Mouse (Mus musculus): Measurements from ENCODE around the gene Daam1.
A peak's percentile ranks its signal among the peaks of the same experiment; 100 is the strongest.

Gene Daam1

DNA sequence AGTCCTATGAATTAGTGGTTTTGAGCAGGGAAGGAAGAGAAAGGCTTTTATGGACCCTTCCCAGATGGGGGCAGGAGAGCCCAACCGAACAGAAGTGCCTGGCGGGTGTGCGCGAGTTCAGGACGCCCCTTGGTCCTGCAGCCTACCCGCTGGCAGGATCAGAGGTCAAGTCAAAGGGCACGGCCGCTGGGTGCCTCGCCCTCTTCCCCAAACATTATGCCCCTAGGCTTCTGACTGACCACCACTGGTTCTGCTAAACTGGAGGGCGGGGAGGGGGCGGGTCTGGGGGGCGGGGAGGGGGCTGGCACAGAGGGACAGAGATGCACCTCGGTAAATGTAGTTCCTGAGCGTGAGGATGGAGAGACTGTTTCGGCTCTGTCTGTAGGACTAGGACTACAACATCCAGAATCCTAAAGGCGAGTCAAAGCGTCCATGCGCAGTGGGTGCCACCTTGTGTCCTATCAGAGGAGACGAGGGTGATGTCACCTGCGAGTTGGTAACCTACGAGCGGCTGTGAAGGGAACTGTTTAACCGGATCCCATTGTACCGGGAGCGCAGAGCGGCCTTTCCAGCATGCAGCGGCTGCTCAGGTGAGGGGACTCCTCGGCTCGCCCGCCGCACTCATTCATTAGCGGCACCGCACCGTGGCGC, at the start of gene Daam1:
TSS of gene Daam1 (plus strand) at position 472 of the 651 bp plus-strand sequence.
- DNase-seq (ENCODE audit: low spot score in 2 of 2): peak; percentile 88

DNA sequence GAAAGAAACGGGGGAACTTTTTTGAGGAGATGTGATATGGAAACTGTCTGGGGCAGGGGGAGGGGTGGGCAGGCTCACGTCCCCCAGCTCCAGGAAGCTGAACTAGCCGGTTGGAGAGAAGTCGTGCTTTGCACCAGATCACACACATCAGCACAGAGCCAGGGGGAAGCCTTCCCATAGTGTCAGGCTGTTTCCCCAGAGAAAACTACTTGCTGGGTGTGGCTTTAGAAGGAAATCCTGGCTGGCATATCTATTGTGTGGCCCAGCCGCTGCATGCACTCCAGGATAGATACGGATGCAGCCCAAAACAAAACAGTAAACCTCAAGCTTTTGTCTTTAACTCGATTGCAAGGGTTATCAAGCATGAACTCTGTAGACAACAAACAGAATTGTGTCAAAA, 49.7 kb upstream of the Daam1 start:
- no peak for DNase-seq (ENCODE audit: low spot score in 2 of 2)

- no peak for DNase-seq (ENCODE audit: low spot score in 2 of 2)
Observed at GRCm38 (mm10) chr12:71783970-71784369, 46.9 kb upstream of the Daam1 start.

DNA sequence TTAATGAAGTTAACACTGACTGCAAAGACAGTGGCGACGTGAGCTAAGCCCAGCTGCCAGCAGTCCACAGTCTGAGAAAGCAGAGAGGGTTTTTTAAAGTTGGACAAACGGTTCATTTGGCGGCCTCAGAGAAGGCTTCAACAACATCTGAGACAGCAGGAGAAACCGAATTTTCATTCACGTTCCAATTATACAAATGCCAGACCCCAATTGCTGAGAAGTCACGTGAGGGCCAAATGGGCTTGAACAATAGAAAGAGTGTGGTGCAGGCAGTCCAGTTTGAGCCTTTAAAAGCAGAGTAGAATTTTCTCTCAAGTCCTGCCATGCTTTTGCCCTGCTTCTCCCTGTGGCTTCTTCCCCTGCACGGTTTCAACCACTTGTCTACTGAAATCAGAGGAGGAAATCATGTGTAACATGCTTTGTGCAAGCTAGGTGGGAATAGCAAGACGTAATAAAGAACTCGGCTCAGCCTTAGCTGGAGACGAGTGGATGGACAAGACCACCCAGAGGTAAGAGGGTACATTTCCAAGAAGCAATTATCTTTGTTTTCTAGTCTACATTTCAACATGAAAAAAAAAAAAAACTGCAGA, 46.1 kb upstream of the Daam1 start:
- DNase-seq (ENCODE audit: low spot score in 2 of 2): no peak

GRCm38 (mm10) chr12:71786521-71786920, 44.4 kb upstream of the Daam1 start:
- no peak for DNase-seq (ENCODE audit: low spot score in 2 of 2)

- no peak for DNase-seq (ENCODE audit: low spot score in 2 of 2)
Observed at GRCm38 (mm10) chr12:71788791-71789190, 42.1 kb upstream of the Daam1 start.

DNA sequence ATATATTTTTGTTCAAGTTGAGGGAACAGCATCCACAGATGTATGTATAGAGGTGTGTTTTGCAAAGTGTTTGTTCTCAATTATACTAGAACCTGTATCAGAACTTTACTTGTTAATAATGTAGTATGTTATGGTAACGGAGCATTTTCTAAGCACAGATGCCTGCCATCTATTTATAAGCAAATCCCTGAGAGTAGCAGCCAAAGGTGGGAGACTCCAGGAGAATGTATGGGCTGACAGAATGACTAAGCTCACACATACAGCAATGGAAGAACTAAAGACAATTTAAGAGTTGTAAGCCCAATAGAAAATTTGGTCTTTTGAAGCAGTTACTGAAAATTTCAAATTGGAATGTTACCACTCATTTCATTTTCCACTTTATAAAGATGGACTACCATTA, 40.3 kb upstream of the Daam1 start:
- DNase-seq (ENCODE audit: low spot score in 2 of 2): no peak

DNA sequence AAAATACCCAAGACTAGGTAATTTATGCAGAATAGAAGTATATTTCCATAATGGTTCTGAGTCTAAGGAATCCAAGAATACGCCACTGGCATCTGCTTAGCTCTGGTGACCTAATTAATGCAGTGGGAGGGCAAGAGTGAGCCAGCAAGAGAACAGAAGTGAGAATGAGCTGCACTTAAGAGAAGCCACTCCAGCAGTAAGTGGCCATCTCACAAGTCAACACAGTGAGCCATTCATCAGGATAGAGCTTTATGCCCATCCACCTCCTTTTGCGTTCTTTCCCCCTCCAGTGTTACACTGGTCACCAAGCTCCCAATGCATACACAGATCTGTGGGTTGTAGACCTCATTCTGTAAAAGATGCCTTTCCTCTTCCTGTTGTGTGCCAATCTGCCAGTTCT, 37.8 kb upstream of the Daam1 start:
- no peak for DNase-seq (ENCODE audit: low spot score in 2 of 2)

DNA sequence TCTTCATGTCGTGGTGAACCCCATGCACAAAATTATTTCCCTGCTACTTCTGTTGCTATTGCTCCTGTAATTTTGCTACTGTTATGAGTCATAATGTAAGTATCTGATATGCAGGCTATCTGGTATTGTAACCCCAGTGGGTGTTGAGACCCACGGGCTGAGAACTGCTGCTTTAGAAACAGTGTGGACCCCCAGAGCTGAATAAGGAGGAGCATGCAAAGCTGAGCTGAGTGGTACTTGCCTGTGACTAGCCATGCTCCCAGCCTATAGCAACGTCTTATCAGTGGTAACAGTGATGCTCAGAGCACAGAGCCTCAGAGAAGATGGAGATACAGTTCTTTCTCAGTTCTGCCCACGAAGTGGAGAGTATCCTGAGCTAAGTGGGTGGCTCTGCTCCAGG, 35.3 kb upstream of the Daam1 start:
- DNase-seq (ENCODE audit: low spot score in 2 of 2): no peak

DNA sequence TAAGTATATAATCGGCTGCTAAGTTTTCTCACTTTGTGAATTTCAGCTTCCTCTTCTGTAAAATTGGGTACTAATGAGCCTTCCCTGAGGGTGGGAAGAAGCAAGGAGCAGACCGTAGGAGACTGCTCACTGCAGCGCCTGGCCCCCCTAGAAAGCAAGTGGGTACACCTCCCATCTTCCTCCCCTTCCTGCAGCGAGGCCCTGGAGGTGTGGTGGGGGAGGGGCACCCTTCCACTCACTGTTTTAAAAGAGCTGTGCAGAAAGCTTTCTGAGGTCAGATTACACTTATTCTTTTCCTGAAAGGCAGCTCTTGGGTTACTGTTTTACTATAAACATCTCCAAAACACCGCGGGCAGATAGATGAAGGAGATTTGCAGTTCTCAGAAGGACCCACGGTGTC, 34.4 kb upstream of the Daam1 start:
- no peak for DNase-seq (ENCODE audit: low spot score in 2 of 2)

GRCm38 (mm10) chr12:71807306-71807705, 23.6 kb upstream of the Daam1 start:
- DNase-seq (ENCODE audit: low spot score in 2 of 2): no peak

GRCm38 (mm10) chr12:71808631-71809030, 22.2 kb upstream of the Daam1 start:
- no peak for DNase-seq (ENCODE audit: low spot score in 2 of 2)

DNA sequence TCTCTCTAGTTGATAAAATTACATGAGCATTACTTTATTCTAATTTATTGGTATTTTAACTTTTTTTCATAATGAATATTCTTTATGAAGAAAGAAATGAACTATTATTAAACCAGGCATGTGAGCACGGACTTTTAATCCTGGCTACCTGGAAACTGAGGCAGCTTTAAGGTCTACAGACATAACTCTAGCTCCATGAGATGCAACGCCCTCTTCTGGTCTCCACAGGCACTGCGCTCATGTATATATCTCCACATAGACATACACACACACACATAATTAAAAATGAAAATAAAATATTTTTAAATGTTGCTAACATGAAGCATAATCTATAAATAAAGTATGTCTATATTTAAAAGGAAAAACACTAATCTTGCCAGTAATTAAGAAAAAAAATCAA, 21.3 kb upstream of the Daam1 start:
- DNase-seq (ENCODE audit: low spot score in 2 of 2): no peak

- DNase-seq (ENCODE audit: low spot score in 2 of 2): no peak
Observed at GRCm38 (mm10) chr12:71812567-71812966, 18.3 kb upstream of the Daam1 start.

DNA sequence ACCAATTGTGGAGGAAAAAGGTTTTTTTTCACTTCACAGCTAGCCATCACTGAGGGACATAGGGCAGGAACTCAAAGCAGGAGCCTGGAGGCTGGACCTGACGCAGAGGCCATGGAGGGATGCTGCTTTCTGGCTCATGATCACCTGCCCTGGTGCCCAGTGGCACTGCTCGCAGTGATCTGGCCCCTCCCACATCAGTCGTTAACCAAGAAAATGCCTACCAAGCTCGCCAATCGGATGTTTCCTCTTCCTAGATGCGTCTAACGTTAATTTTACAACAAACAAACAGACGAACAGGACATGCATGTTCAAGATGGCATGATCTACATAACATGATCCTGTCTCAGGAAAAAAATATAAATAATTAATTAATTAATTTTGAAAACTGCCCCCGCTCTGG, 17.6 kb upstream of the Daam1 start:
- no peak for DNase-seq (ENCODE audit: low spot score in 2 of 2)

- no peak for DNase-seq (ENCODE audit: low spot score in 2 of 2)
Observed at GRCm38 (mm10) chr12:71813761-71814160, 17.1 kb upstream of the Daam1 start.

DNA sequence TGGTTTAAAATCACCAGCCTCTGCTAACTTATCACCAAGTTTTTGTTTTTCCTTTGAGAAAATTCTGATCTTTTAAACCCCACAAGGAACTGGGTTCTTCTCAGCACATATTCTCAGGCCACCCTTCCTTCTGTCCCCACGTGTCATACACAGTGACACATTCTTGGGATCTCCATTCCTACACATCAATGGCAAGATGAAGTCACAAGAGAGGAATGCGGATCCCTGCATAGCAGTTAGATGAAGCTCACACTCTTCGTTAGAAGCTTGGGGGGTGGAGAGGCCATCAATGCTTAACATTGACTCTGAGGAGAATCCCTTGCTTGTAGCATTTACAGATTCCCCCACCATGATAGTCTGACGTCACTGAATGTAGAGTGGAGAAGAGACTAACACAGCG, 10.8 kb upstream of the Daam1 start:
- no peak for DNase-seq (ENCODE audit: low spot score in 2 of 2)

GRCm38 (mm10) chr12:71821272-71821671, 9.6 kb upstream of the Daam1 start:
- no peak for DNase-seq (ENCODE audit: low spot score in 2 of 2)

DNA sequence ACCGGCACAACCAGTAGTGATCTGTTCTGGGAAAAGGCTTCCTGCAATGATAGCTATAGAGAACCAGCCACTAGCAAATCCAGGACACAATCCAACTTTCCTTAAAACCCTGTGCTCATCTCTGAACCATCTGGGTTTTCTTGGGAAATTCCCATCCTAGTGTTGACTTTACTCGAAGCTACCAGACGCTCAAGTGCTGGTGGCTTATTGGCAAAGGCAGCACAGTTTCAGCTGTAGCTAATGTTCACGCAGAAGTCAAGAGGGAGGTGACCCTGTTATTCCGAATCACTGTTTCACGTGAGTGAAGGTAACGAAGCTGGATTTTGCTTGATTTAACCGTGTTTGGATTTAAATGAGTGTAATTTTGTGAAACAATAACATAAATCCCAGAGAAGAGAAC, 9.1 kb upstream of the Daam1 start:
- DNase-seq (ENCODE audit: low spot score in 2 of 2): no peak

DNA sequence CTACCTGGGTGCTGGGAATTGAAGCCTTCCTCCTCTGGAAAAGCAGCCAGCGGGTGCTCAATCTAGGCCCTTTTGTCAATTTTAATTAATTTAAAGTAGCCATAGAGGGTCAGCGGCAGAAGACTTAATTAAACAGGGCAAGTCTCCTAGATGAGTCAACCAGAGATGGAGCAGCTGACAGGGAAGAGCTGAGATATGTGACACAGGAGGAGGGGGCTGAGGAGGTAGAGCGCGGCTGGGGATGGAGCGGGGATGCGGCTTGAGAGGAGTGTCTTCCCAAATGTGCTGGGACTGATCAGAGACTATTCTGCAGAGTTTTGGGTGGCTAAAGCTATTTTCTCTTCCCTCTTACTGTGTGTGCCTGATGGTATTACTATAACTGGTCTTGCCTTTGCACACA, 6.0 kb upstream of the Daam1 start:
- no peak for DNase-seq (ENCODE audit: low spot score in 2 of 2)

- DNase-seq (ENCODE audit: low spot score in 2 of 2): peak in 1 of 2 experiments; percentile 25
Observed at GRCm38 (mm10) chr12:71830139-71830538, 739 bp upstream of the Daam1 start.

GRCm38 (mm10) chr12:71831258-71832087, 595 bp downstream of the Daam1 start:
- peak; percentile 63 to 80 for DNase-seq (ENCODE audit: low spot score in 2 of 2)

- peak; percentile 72 to 83 for DNase-seq (ENCODE audit: low spot score in 2 of 2)
Observed at GRCm38 (mm10) chr12:71832225-71832624, 1.3 kb downstream of the Daam1 start.

All from spleen, postnatal 4 days (tissue).